Mouse (Mus musculus) c-Kit-positive CD71-positive TER-119-positive erythroid progenitor cells, embryonic 14.5 days (primary cell): Measurements from ENCODE around the gene Tmf1.

Source experiments
- DNase-seq: peaks from one replicate; pipeline ENCODE4 v3.0.0-alpha.2; 2013; ENCODE audit warnings: low spot score

The Tmf1 gene

GRCm38 (mm10) chr6:97106777-97107176 is 72.1 kb downstream of the Tmf1 start:
- DNase-seq = peak; percentile 45

- DNase-seq = no peak
These were observed 72.8 kb downstream of the Tmf1 start for GRCm38 (mm10) chr6:97106106-97106505.

- no peak for DNase-seq
These were observed 74.6 kb downstream of the Tmf1 start for GRCm38 (mm10) chr6:97104264-97104852.
